Mouse (Mus musculus) E14TG2a.4 (cell line): ENCODE data around the gene Trpc4ap.

Experiments
- CTCF ChIP-seq: conservative IDR thresholded peaks from 2 replicates; pipeline ENCODE4 v1.5.1; 2014; ENCODE audit warnings: low read length
- NANOG ChIP-seq: IDR thresholded peaks from 2 replicates; pipeline ENCODE4 v1.6.1; 2014; ENCODE audit warnings: borderline replicate concordance, low read length, mixed read lengths
- POU5F1 ChIP-seq: IDR thresholded peaks from 2 replicates; pipeline ENCODE4 v1.6.1; 2014; ENCODE audit warnings: low read length, borderline replicate concordance

DNA sequence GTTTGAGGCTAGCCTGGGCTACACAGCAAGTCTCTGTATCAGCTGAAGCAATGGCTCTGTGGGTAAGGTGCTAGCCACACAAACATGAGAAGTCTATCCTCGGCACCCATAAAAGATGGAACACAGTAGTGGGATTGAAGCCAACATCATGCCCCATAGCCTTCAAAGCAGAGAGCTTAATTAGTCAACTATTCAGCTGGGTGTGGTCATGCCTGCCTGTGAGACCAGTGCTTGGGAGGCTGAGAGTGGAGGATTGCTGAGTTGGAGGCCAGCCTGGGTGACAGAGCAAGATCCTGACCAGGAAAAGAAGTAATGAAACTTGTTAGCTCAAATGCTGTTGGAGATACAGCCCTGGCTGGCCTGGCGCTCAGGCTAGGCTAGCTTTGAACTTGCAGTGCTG, 101.3 kb downstream of the Trpc4ap start:
- TF ChIP-seq CTCF (no peak), NANOG (no peak), POU5F1 (no peak)
